Mouse (Mus musculus): ENCODE measurements around the gene Olfr1162.

- TF ChIP-seq POLR2A (IDR thresholded peaks at IDR 0.05; ENCODE audit: low read depth, low read length) (no peak), CTCF (IDR thresholded peaks at IDR 0.05; ENCODE audit: extremely low read depth, insufficient read length, insufficient replicate concordance, low read depth, low read length) (no peak)
Measured at GRCm38 (mm10) chr2:88093866-88094265, 42.9 kb upstream of the Olfr1162 start, which contains the start of gene Olfr1164.

All from small intestine, adult 2 months (tissue).